Comparison of ENCODE assay signal across 8 mouse cellular contexts in the genomic region with DNA sequence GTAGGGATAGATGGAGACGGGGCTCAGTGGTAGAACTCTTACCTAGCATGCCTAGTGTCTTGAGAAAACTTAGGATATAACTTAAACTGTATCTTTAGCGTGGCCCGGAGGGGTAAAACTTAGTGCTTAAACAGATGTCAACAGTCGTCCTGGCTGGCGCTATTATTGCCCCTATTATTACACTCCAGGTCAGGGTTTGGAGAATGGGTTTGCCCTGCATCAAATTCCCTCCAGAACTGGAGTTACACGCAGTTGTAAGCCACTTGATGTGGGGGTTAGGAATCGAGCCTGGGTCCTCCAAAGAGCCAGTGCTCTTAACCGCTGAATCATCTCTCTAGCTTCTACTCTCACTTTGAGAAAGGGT. TPM values are rescaled to one million over a fixed set of nuclear protein-coding genes. Genes with fewer than 3 reads are reported as not detected.
DNase-seq lines count a peak whose midpoint lies in the region; ATAC-seq and TF ChIP-seq lines count a peak whose summit lies in the region.

No protein-coding gene starts in this region.

- no peak overlapping the region for H3ac ChIP-seq in C2C12 (ENCODE audit: control insufficient read depth, insufficient read length, low read depth)

- H3K9ac ChIP-seq in forebrain, embryonic 11.5 days (ENCODE audit: low read length), result peak overlapping the region; percentile 72; the same call in 1 of the 2 replicates
- H3K9ac ChIP-seq in liver, embryonic 12.5 days, result peak overlapping the region; percentile 89

- H3K4me3 ChIP-seq in heart, embryonic 10.5 days, result peak overlapping the region; percentile 98
- H3K4me3 ChIP-seq in C2C12 (ENCODE audit: insufficient read depth, poor library complexity, severe bottlenecking), result peak overlapping the region; percentile 94
- H3K4me3 ChIP-seq in forebrain, embryonic 11.5 days (ENCODE audit: low read depth, low read length), result peak overlapping the region; percentile 80
- H3K4me3 ChIP-seq in liver, embryonic 12.5 days, result peak overlapping the region; percentile 98

- peaks cover 24% of the 10 kb centered on the region for H3K79me2 ChIP-seq in C2C12 (ENCODE audit: control insufficient read depth, insufficient read depth)

- no peak for DNase-seq in heart, embryonic 10.5 days (ENCODE audit: low spot score)
- DNase-seq in heart, postnatal 4 days, result no peak
- DNase-seq in forebrain, embryonic 11.5 days (ENCODE audit: low spot score), result no peak
- DNase-seq in urinary bladder, postnatal 10 days (ENCODE audit: low spot score), result no peak
- DNase-seq in urinary bladder, postnatal 25 days (ENCODE audit: low spot score), result no peak
- no peak for DNase-seq in ovary, postnatal 10 days (ENCODE audit: low spot score)

- peaks cover 6% of the 10 kb centered on the region for H3K79me3 ChIP-seq in C2C12 (ENCODE audit: low read depth)

- no peaks in the 10 kb centered on the region for H3K9me3 ChIP-seq in heart, embryonic 10.5 days
- H3K9me3 ChIP-seq in forebrain, embryonic 11.5 days (ENCODE audit: control insufficient read depth, low read length), result no peaks in the 10 kb centered on the region
- no peaks in the 10 kb centered on the region for H3K9me3 ChIP-seq in liver, embryonic 12.5 days (replicated peaks)

- H3K36me3 ChIP-seq in heart, embryonic 10.5 days, result peaks cover 41% of the 10 kb centered on the region
- peaks cover 46% of the 10 kb centered on the region for H3K36me3 ChIP-seq in C2C12 (ENCODE audit: control insufficient read depth, insufficient read depth)
- peaks cover 5% of the 10 kb centered on the region for H3K36me3 ChIP-seq in forebrain, embryonic 11.5 days (ENCODE audit: control insufficient read depth, insufficient read depth, low read length)
- peaks cover 74% of the 10 kb centered on the region for H3K36me3 ChIP-seq in liver, embryonic 12.5 days

- H3K4me2 ChIP-seq in forebrain, embryonic 11.5 days (ENCODE audit: low read depth, low read length, severe bottlenecking), result peak overlapping the region; percentile 75
- peak overlapping the region; percentile 91 for H3K4me2 ChIP-seq in liver, embryonic 12.5 days

- TF ChIP-seq CTCF in C2C12 (IDR thresholded peaks at IDR 0.05; ENCODE audit: control insufficient read depth, insufficient read depth, insufficient read length), result no peak

- no peaks in the 10 kb centered on the region for H3K27me3 ChIP-seq in heart, embryonic 10.5 days (ENCODE audit: insufficient read depth, poor library complexity, severe bottlenecking)
- no peaks in the 10 kb centered on the region for H3K27me3 ChIP-seq in C2C12 (ENCODE audit: control insufficient read depth, insufficient read depth, insufficient read length)
- no peaks in the 10 kb centered on the region for H3K27me3 ChIP-seq in forebrain, embryonic 11.5 days (ENCODE audit: control insufficient read depth, insufficient read depth, low read length)
- H3K27me3 ChIP-seq in liver, embryonic 12.5 days (replicated peaks), result no peaks in the 10 kb centered on the region

- 17% methylated on average over 8 of the region's 8 CpGs for WGBS in heart, embryonic 10.5 days
- 20% methylated on average over 8 of the region's 8 CpGs for WGBS in forebrain, embryonic 11.5 days
- WGBS in liver, embryonic 12.5 days (ENCODE audit: insufficient replicate concordance), result 13% methylated on average over 8 of the region's 8 CpGs

- H3K4me1 ChIP-seq in heart, embryonic 10.5 days, result peaks cover 15% of the 10 kb centered on the region
- 0 out of 2 replicates have a peak, but pooled peaks cover 2% of the 10 kb centered on the region for H3K4me1 ChIP-seq in forebrain, embryonic 11.5 days (replicated peaks; ENCODE audit: control insufficient read depth, insufficient read depth, low read length)
- H3K4me1 ChIP-seq in liver, embryonic 12.5 days, result peaks cover 78% of the 10 kb centered on the region

- ATAC-seq in forebrain, embryonic 11.5 days (replicated peaks; ENCODE audit: low FRiP score), result peak; percentile 25; the same call in 1 of the 2 replicates
- ATAC-seq in liver, embryonic 12.5 days, result peak; percentile 1; the same call in 1 of the 2 replicates

- H3K27ac ChIP-seq in heart, embryonic 10.5 days, result peak overlapping the region; percentile 89
- 0 out of 2 replicates have a peak overlapping the region, but pooled peaks have one; percentile 3 for H3K27ac ChIP-seq in forebrain, embryonic 11.5 days (ENCODE audit: low read depth, low read length)
- peak overlapping the region; percentile 86 for H3K27ac ChIP-seq in liver, embryonic 12.5 days

TF ChIP-seq in C2C12, 6 proteins besides CTCF, POLR2A, EP300 and RAD21:
- TF ChIP-seq FOSL1 (IDR thresholded peaks at IDR 0.05; ENCODE audit: insufficient read depth, low read length, poor library complexity, severe bottlenecking) (no peak), MYOG (IDR thresholded peaks at IDR 0.05; ENCODE audit: control insufficient read depth, extremely low read depth, insufficient read length) (no peak), USF1 (IDR thresholded peaks at IDR 0.05; ENCODE audit: low read depth) (no peak), MYOD1 (IDR thresholded peaks at IDR 0.05; ENCODE audit: control insufficient read depth, insufficient read length, low read depth) (no peak), CEBPB (IDR thresholded peaks at IDR 0.05; ENCODE audit: low read depth) (no peak), MAX (IDR thresholded peaks at IDR 0.05) (no peak)

RNA-seq across cellular contexts. Expression of a gene that starts 0.3 kb away (rescaled TPM):
- 28.9 and 38.1 TPM in 2 replicates for polyA plus RNA-seq in heart, embryonic 10.5 days (2016; fragmentation: Nextera tagmentation; extraction: Ambion mirVana)
- total RNA-seq in heart, postnatal 4 days (2021), result 1 to 10 TPM; 8.7 to 9.3 TPM
- 17.9 TPM for polyA plus RNA-seq in C2C12 (2012; fragmentation: generic; extraction: Trizol)
- polyA plus RNA-seq in forebrain, embryonic 11.5 days (2014; fragmentation: Nextera tagmentation; extraction: Ambion mirVana), result 61.5 and 65.1 TPM in 2 replicates
- polyA plus RNA-seq in liver, embryonic 12.5 days (2016; fragmentation: Nextera tagmentation; extraction: Ambion mirVana), result 45.3 and 47.4 TPM in 2 replicates

RNA-seq across cellular contexts. Expression of a gene that starts 10.3 kb away (rescaled TPM):
- polyA plus RNA-seq in heart, embryonic 10.5 days (2016; fragmentation: Nextera tagmentation; extraction: Ambion mirVana), result 295 and 306 TPM in 2 replicates
- 10 to 100 TPM; 77.4 to 91.6 TPM for total RNA-seq in heart, postnatal 4 days (2021)
- 115 TPM for polyA plus RNA-seq in C2C12 (2012; fragmentation: generic; extraction: Trizol)
- 455 and 459 TPM in 2 replicates for polyA plus RNA-seq in forebrain, embryonic 11.5 days (2014; fragmentation: Nextera tagmentation; extraction: Ambion mirVana)
- polyA plus RNA-seq in liver, embryonic 12.5 days (2016; fragmentation: Nextera tagmentation; extraction: Ambion mirVana), result 284 and 289 TPM in 2 replicates

RNA-seq across cellular contexts. Expression of a gene that starts 31.6 kb away (rescaled TPM):
- 202 and 238 TPM in 2 replicates for polyA plus RNA-seq in heart, embryonic 10.5 days (2016; fragmentation: Nextera tagmentation; extraction: Ambion mirVana)
- 100 to 1,000 TPM; 140 to 151 TPM for total RNA-seq in heart, postnatal 4 days (2021)
- polyA plus RNA-seq in C2C12 (2012; fragmentation: generic; extraction: Trizol), result 120 TPM
- polyA plus RNA-seq in forebrain, embryonic 11.5 days (2014; fragmentation: Nextera tagmentation; extraction: Ambion mirVana), result 125 and 140 TPM in 2 replicates
- polyA plus RNA-seq in liver, embryonic 12.5 days (2016; fragmentation: Nextera tagmentation; extraction: Ambion mirVana), result 174 and 179 TPM in 2 replicates

RNA-seq across cellular contexts. Expression of a gene that starts 45.3 kb away (rescaled TPM):
- polyA plus RNA-seq in heart, embryonic 10.5 days (2016; fragmentation: Nextera tagmentation; extraction: Ambion mirVana), result 86.2 and 106 TPM in 2 replicates
- 10 to 100 TPM; 38.0 to 39.1 TPM for total RNA-seq in heart, postnatal 4 days (2021)
- 27.8 TPM for polyA plus RNA-seq in C2C12 (2012; fragmentation: generic; extraction: Trizol)
- polyA plus RNA-seq in forebrain, embryonic 11.5 days (2014; fragmentation: Nextera tagmentation; extraction: Ambion mirVana), result 72.3 and 75.0 TPM in 2 replicates
- polyA plus RNA-seq in liver, embryonic 12.5 days (2016; fragmentation: Nextera tagmentation; extraction: Ambion mirVana), result 60.1 TPM in 2 replicates

RNA-seq across cellular contexts. Expression of a gene that starts 57.2 kb away (rescaled TPM):
- polyA plus RNA-seq in heart, embryonic 10.5 days (2016; fragmentation: Nextera tagmentation; extraction: Ambion mirVana), result 39.0 and 45.6 TPM in 2 replicates
- total RNA-seq in heart, postnatal 4 days (2021), result 10 to 100 TPM; 32.6 to 33.5 TPM
- 21.7 TPM for polyA plus RNA-seq in C2C12 (2012; fragmentation: generic; extraction: Trizol)
- polyA plus RNA-seq in forebrain, embryonic 11.5 days (2014; fragmentation: Nextera tagmentation; extraction: Ambion mirVana), result 47.1 and 47.3 TPM in 2 replicates
- 40.8 and 45.1 TPM in 2 replicates for polyA plus RNA-seq in liver, embryonic 12.5 days (2016; fragmentation: Nextera tagmentation; extraction: Ambion mirVana)

Comparison
In these comparisons a context has a peak if more than half of its experiments do, and no peak if none do; other contexts are left out.
1. H3K27ac ChIP-seq: peak in every context shown above with its lines; median percentile 89 in heart, embryonic 10.5 days; 86 in liver, embryonic 12.5 days; 3 in forebrain, embryonic 11.5 days.